ENCODE assay signal across 16 mouse cellular contexts in the genomic region with DNA sequence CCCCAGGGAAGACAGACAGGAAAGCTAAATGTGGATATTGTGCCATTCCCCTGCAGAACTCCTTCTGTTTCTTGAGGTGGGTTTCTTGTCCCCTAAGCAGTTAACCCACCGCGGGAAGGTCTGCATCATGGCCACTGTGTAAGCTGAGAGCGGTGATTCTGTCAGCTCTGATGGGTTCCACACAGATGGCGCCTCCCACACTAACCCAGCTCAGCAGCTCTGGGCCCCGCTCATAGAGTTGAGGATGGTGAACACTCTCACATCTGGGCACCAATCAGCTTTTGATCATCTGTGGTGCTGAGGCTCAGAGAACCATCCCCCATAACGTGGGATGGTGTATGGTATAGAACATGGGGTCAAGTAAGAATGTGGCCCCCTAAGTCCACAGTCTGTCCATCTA.
"Had no signal": no experiment of that assay in that cellular context is flagged by ENCODE, and none has a peak within 500 bp of the region (broad histone marks: within the 10 kb centered on the region; RNA-seq: fewer than 3 reads in every experiment).

No protein-coding gene starts in this region.

- H3K9ac ChIP-seq: intestine, embryonic 15.5 days; liver, embryonic 13.5 days; stomach, embryonic 15.5 days had no signal

- H3K27me3 ChIP-seq: intestine, embryonic 15.5 days; liver, embryonic 13.5 days; stomach, embryonic 15.5 days had no signal

- H3K27ac ChIP-seq: intestine, embryonic 15.5 days; left cerebral cortex, adult 2 months; liver, embryonic 13.5 days; stomach, embryonic 15.5 days had no signal

- H3K36me3 ChIP-seq: intestine, embryonic 15.5 days; liver, embryonic 13.5 days; stomach, embryonic 15.5 days had no signal

- DNase-seq: kidney, adult 18-20 months; kidney, adult 9 months; kidney, postnatal 10 days; kidney, postnatal 36 days; liver, embryonic 13.5 days; lung, adult 2 months; lung, postnatal 14 days; lung, postnatal 4 days; midbrain, embryonic 14.5 days; right cerebral cortex, postnatal 25 days; spleen, adult 18-20 months; thymus, postnatal 25 days had no signal

- H3K4me2 ChIP-seq: intestine, embryonic 15.5 days; liver, embryonic 13.5 days; midbrain, embryonic 11.5 days; stomach, embryonic 15.5 days had no signal

- H3K9me3 ChIP-seq: intestine, embryonic 15.5 days; stomach, embryonic 15.5 days had no signal

- ATAC-seq: intestine, embryonic 15.5 days had no signal

- H3K4me3 ChIP-seq: intestine, embryonic 15.5 days; left cerebral cortex, adult 2 months; liver, embryonic 13.5 days; stomach, embryonic 15.5 days had no signal

- H3K4me1 ChIP-seq: intestine, embryonic 15.5 days; liver, embryonic 13.5 days; stomach, embryonic 15.5 days had no signal
